Mouse (Mus musculus) hindbrain, embryonic 11.5 days (tissue): Measurements from ENCODE around the gene Elavl1. TPM values are rescaled to one million over a fixed set of nuclear protein-coding genes. Genes with fewer than 3 reads are reported as not detected.

Experiments used
- ATAC-seq: fragments of 200-750 bp; cut with Nextera tagmentation; 2 replicates; pipeline ENCODE4 v1.8.0; 2017; ENCODE audit warnings: mild to moderate bottlenecking, moderate TSS enrichment, moderate library complexity; ENCODE audit not compliant: low FRiP score
- DNase-seq: peaks from one replicate; pipeline ENCODE4 v3.0.0-alpha.2; 2015; ENCODE audit warnings: low spot score
- H3K27ac ChIP-seq: fragments of 300-500 bp; sonication (generic); 2 replicates; pipeline ENCODE4 v1.5.1; 2014; ENCODE audit warnings: mild to moderate bottlenecking, low read depth, low read length
- H3K27me3 ChIP-seq: fragments of 300-500 bp; sonication (generic); 2 replicates; pipeline ENCODE4 v1.6.1; 2014; ENCODE audit warnings: mild to moderate bottlenecking, low read length, moderate library complexity, mixed read lengths; ENCODE audit not compliant: control insufficient read depth, insufficient read depth
- H3K36me3 ChIP-seq: fragments of 300-500 bp; sonication (generic); 2 replicates; pipeline ENCODE4 v1.6.1; 2014; ENCODE audit warnings: mild to moderate bottlenecking, low read length, moderate library complexity, mixed read lengths; ENCODE audit not compliant: control insufficient read depth, insufficient read depth
- H3K4me1 ChIP-seq: fragments of 300-500 bp; sonication (generic); replicated peaks from 2 replicates; pipeline ENCODE4 v1.6.1; 2014; ENCODE audit warnings: low read length, mixed read lengths; ENCODE audit not compliant: control insufficient read depth, insufficient read depth
- H3K4me2 ChIP-seq: fragments of 300-500 bp; sonication (generic); replicated peaks from 2 replicates; pipeline ENCODE4 v1.6.1; 2014; ENCODE audit warnings: mild to moderate bottlenecking, low read depth, low read length
- H3K4me3 ChIP-seq: fragments of 300-500 bp; sonication (generic); 2 replicates; pipeline ENCODE4 v1.5.1; 2014; ENCODE audit warnings: low read depth, low read length
- H3K9ac ChIP-seq: fragments of 300-500 bp; sonication (generic); 2 replicates; pipeline ENCODE4 v1.6.1; 2014; ENCODE audit warnings: low read depth, low read length
- H3K9me3 ChIP-seq: fragments of 300-500 bp; sonication (generic); 2 replicates; pipeline ENCODE4 v1.6.1; 2016; ENCODE audit warnings: low read length; ENCODE audit not compliant: control insufficient read depth
- WGBS: fragments of 180-500 bp; shearing (Covaris S2); extraction: QIAGEN DNeasy Blood & Tissue Kit; methylation state at CpG from one replicate; pipeline ENCODE4 v1.1.7; 2014; 5-methylcytosine and 5-hydroxymethylcytosine counted together
- polyA plus RNA-seq: library from polyadenylated mRNA; unstranded; fragments of >200 nt; fragmentation: Nextera tagmentation; extraction: Ambion mirVana; gene quantifications from 2 replicates; pipeline ENCODE4 v1.2.1, GENCODE M21; 2014

Gene Elavl1
- polyA plus RNA-seq, 1 experiment from 2014 or later: 313 TPM

- DNase-seq: no peak
- no peaks in the 10 kb centered on the region for H3K4me1 ChIP-seq
- H3K4me3 ChIP-seq: no peak overlapping the region
- ATAC-seq: no peak
- H3K9me3 ChIP-seq: no peaks in the 10 kb centered on the region
- no peaks in the 10 kb centered on the region for H3K27me3 ChIP-seq
- no peak overlapping the region for H3K9ac ChIP-seq
- 97% methylated on average over 1 of the region's 1 CpGs for WGBS
- 0 out of 2 replicates have a peak, but pooled peaks cover 2% of the 10 kb centered on the region for H3K36me3 ChIP-seq
- H3K4me2 ChIP-seq: no peak overlapping the region
- H3K27ac ChIP-seq: no peak overlapping the region
Measured at GRCm38 (mm10) chr8:4333966-4334365, 8.8 kb upstream of the Elavl1 start.

GRCm38 (mm10) chr8:4329000-4329399 lies 3.8 kb upstream of the Elavl1 start:
- no peak overlapping the region for H3K9ac ChIP-seq
- ATAC-seq (no peak), DNase-seq (no peak)
- 94% methylated on average over 5 of the region's 5 CpGs for WGBS
- H3K4me1 ChIP-seq: no peaks in the 10 kb centered on the region
- H3K4me2 ChIP-seq: no peak overlapping the region
- no peak overlapping the region for H3K27ac ChIP-seq
- no peaks in the 10 kb centered on the region for H3K9me3 ChIP-seq
- 0 out of 2 replicates have a peak, but pooled peaks cover 2% of the 10 kb centered on the region for H3K36me3 ChIP-seq
- no peaks in the 10 kb centered on the region for H3K27me3 ChIP-seq
- no peak overlapping the region for H3K4me3 ChIP-seq

GRCm38 (mm10) chr8:4325751-4326036 lies 481 bp upstream of the Elavl1 start:
- Histone ChIP-seq H3K9me3 (no peaks in the 10 kb centered on the region), H3K4me1 (no peaks in the 10 kb centered on the region), H3K4me3 (peak overlapping the region; percentile 85), H3K27me3 (no peaks in the 10 kb centered on the region), H3K36me3 (peaks cover 4% of the 10 kb centered on the region; the same call in 1 of the 2 replicates), H3K9ac (peak overlapping the region; percentile 93), H3K27ac (no peak overlapping the region), H3K4me2 (peak overlapping the region; percentile 48)
- 46% methylated on average over 7 of the region's 7 CpGs for WGBS
- ATAC-seq (no peak), DNase-seq (no peak)

GRCm38 (mm10) chr8:4324525-4324924 lies 688 bp downstream of the Elavl1 start:
- ATAC-seq (peak; percentile 76), DNase-seq (no peak)
- H3K4me2 ChIP-seq: peak overlapping the region; percentile 67

GRCm38 (mm10) chr8:4323917-4324316 lies 1.3 kb downstream of the Elavl1 start:
- Histone ChIP-seq H3K27me3 (no peaks in the 10 kb centered on the region), H3K27ac (no peak overlapping the region), H3K9me3 (no peaks in the 10 kb centered on the region), H3K9ac (peak overlapping the region; percentile 93), H3K4me2 (peak overlapping the region; percentile 67), H3K4me1 (no peaks in the 10 kb centered on the region), H3K36me3 (peaks cover 6% of the 10 kb centered on the region; the same call in 1 of the 2 replicates), H3K4me3 (peak overlapping the region; percentile 85)
- no peak for ATAC-seq
- 4% methylated on average over 6 of the region's 6 CpGs for WGBS
- peak; percentile 29 for DNase-seq

More at GRCm38 (mm10) chr8:4324525-4324924, 688 bp downstream of the Elavl1 start:
- peak overlapping the region; percentile 81 for H3K27ac ChIP-seq
- peaks cover 6% of the 10 kb centered on the region; the same call in 1 of the 2 replicates for H3K36me3 ChIP-seq
- H3K9me3 ChIP-seq: no peaks in the 10 kb centered on the region
- 0% methylated on average over 41 of the region's 42 CpGs for WGBS
- no peaks in the 10 kb centered on the region for H3K27me3 ChIP-seq
- no peaks in the 10 kb centered on the region for H3K4me1 ChIP-seq
- H3K9ac ChIP-seq: peak overlapping the region; percentile 93
- H3K4me3 ChIP-seq: peak overlapping the region; percentile 85

- ATAC-seq (no peak), DNase-seq (peak; percentile 94)
- Histone ChIP-seq H3K4me1 (no peaks in the 10 kb centered on the region), H3K27me3 (no peaks in the 10 kb centered on the region), H3K4me3 (no peak overlapping the region), H3K4me2 (no peak overlapping the region), H3K27ac (no peak overlapping the region), H3K36me3 (peaks cover 6% of the 10 kb centered on the region; the same call in 1 of the 2 replicates), H3K9me3 (no peaks in the 10 kb centered on the region), H3K9ac (no peak overlapping the region)
- WGBS: 30% methylated on average over 2 of the region's 2 CpGs
Measured at GRCm38 (mm10) chr8:4322470-4322869, 2.7 kb downstream of the Elavl1 start.

GRCm38 (mm10) chr8:4321031-4321430 lies 4.2 kb downstream of the Elavl1 start:
- WGBS: 91% methylated on average over 2 of the region's 2 CpGs
- Histone ChIP-seq H3K36me3 (peaks cover 6% of the 10 kb centered on the region; the same call in 1 of the 2 replicates), H3K4me2 (no peak overlapping the region), H3K9ac (no peak overlapping the region), H3K27me3 (no peaks in the 10 kb centered on the region), H3K4me3 (no peak overlapping the region), H3K27ac (no peak overlapping the region), H3K4me1 (no peaks in the 10 kb centered on the region), H3K9me3 (no peaks in the 10 kb centered on the region)
- ATAC-seq: no peak
- no peak for DNase-seq

GRCm38 (mm10) chr8:4320404-4320803 lies 4.8 kb downstream of the Elavl1 start:
- Histone ChIP-seq H3K9ac (no peak overlapping the region), H3K36me3 (peaks cover 6% of the 10 kb centered on the region; the same call in 1 of the 2 replicates), H3K9me3 (no peaks in the 10 kb centered on the region), H3K27me3 (no peaks in the 10 kb centered on the region), H3K4me3 (no peak overlapping the region), H3K4me1 (no peaks in the 10 kb centered on the region), H3K4me2 (no peak overlapping the region), H3K27ac (no peak overlapping the region)
- WGBS: 96% methylated on average over 1 of the region's 1 CpGs
- ATAC-seq: no peak
- DNase-seq: no peak

- H3K9me3 ChIP-seq: no peaks in the 10 kb centered on the region
- ATAC-seq (no peak), DNase-seq (no peak)
- H3K36me3 ChIP-seq: peaks cover 6% of the 10 kb centered on the region; the same call in 1 of the 2 replicates
- no peaks in the 10 kb centered on the region for H3K27me3 ChIP-seq
- WGBS: 100% methylated on average over 11 of the region's 11 CpGs
- no peak overlapping the region for H3K27ac ChIP-seq
- H3K9ac ChIP-seq: no peak overlapping the region
- H3K4me3 ChIP-seq: no peak overlapping the region
- no peak overlapping the region for H3K4me2 ChIP-seq
- no peaks in the 10 kb centered on the region for H3K4me1 ChIP-seq
Measured at GRCm38 (mm10) chr8:4319573-4319872, 5.7 kb downstream of the Elavl1 start.
